24 mouse cellular contexts compared by ENCODE assay signal in genomic region chr17:15410861-15411260, GRCm38 (mm10). TPM values are rescaled to one million over a fixed set of nuclear protein-coding genes. Genes with fewer than 3 reads are reported as not detected.
DNase-seq lines count a peak whose midpoint lies in the region; ATAC-seq and TF ChIP-seq lines count a peak whose summit lies in the region.
"Had no signal": no experiment of that assay in that cellular context is flagged by ENCODE, and none has a peak within 500 bp of the region (broad histone marks: within the 10 kb centered on the region; RNA-seq: fewer than 3 reads in every experiment).

No protein-coding gene starts in this region.

- no peaks in the 10 kb centered on the region for H3K9me3 ChIP-seq in liver, postnatal 0 days (ENCODE audit: low read length)
- H3K9me3 ChIP-seq in liver, embryonic 11.5 days (ENCODE audit: control insufficient read depth, low read length), result no peaks in the 10 kb centered on the region
- H3K9me3 ChIP-seq: embryonic facial prominence, embryonic 10.5 days; embryonic facial prominence, embryonic 12.5 days; forebrain, embryonic 13.5 days; forebrain, embryonic 15.5 days; G1E had no signal

- H3K36me3 ChIP-seq in liver, postnatal 0 days (replicated peaks; ENCODE audit: insufficient read depth, low read length), result peaks cover 39% of the 10 kb centered on the region
- H3K36me3 ChIP-seq in liver, embryonic 11.5 days (ENCODE audit: control insufficient read depth, insufficient read depth, low read length), result peaks cover 11% of the 10 kb centered on the region; the same call in 1 of the 2 replicates

- no peak for TF ChIP-seq CTCF in liver, postnatal 0 days (IDR thresholded peaks at IDR 0.05; ENCODE audit: low read depth)

- no peak overlapping the region for H3K27ac ChIP-seq in liver, postnatal 0 days (ENCODE audit: low read depth)
- H3K27ac ChIP-seq in liver, embryonic 11.5 days (ENCODE audit: low read depth, low read length), result no peak overlapping the region
- H3K27ac ChIP-seq: embryonic facial prominence, embryonic 10.5 days; embryonic facial prominence, embryonic 12.5 days; forebrain, embryonic 13.5 days; forebrain, embryonic 15.5 days had no signal

- H3K27me3 ChIP-seq in liver, postnatal 0 days (ENCODE audit: insufficient read depth, low read length), result no peaks in the 10 kb centered on the region
- H3K27me3 ChIP-seq in liver, embryonic 11.5 days (replicated peaks; ENCODE audit: control insufficient read depth, insufficient read depth, low read length), result no peaks in the 10 kb centered on the region
- H3K27me3 ChIP-seq: CH12.LX; embryonic facial prominence, embryonic 12.5 days; forebrain, embryonic 13.5 days; forebrain, embryonic 15.5 days; Patski had no signal

- no peak for TF ChIP-seq EP300 in liver, postnatal 0 days (IDR thresholded peaks at IDR 0.05; ENCODE audit: low read depth)

- no peak overlapping the region for H3K9ac ChIP-seq in liver, postnatal 0 days (replicated peaks)
- no peak overlapping the region for H3K9ac ChIP-seq in liver, embryonic 11.5 days (ENCODE audit: low read depth, low read length)
- H3K9ac ChIP-seq: embryonic facial prominence, embryonic 12.5 days; forebrain, embryonic 13.5 days; forebrain, embryonic 15.5 days had no signal

- H3K4me1 ChIP-seq in liver, postnatal 0 days (ENCODE audit: insufficient read depth), result no peaks in the 10 kb centered on the region
- H3K4me1 ChIP-seq in liver, embryonic 11.5 days (replicated peaks; ENCODE audit: control insufficient read depth, insufficient read depth, low read length), result no peaks in the 10 kb centered on the region
- H3K4me1 ChIP-seq: embryonic facial prominence, embryonic 10.5 days; embryonic facial prominence, embryonic 12.5 days; forebrain, embryonic 13.5 days; forebrain, embryonic 15.5 days had no signal

- DNase-seq in heart, adult 11 months, result peak; percentile 72
- DNase-seq in heart, adult 8-10 months (ENCODE audit: low spot score), result no peak
- DNase-seq in liver, postnatal 0 days, result peak; percentile 8
- no peak for DNase-seq in liver, embryonic 11.5 days (ENCODE audit: low spot score)
- DNase-seq in testis, postnatal 10 days (ENCODE audit: low spot score), result peak; percentile 28
- DNase-seq in testis, postnatal 14 days (ENCODE audit: low spot score), result no peak
- DNase-seq: adrenal gland, adult 8-10 months; adrenal gland, postnatal 14 days; adrenal gland, postnatal 36 days; B cell, adult 2 months; cerebellum, adult 11-12 months; cerebellum, adult 2 months; cerebellum, adult 9-10 months; cerebellum, postnatal 10 days; cerebellum, postnatal 25 days had no signal

- 88% methylated on average over 1 of the region's 1 CpGs for WGBS in liver, postnatal 0 days (ENCODE audit: insufficient replicate concordance)
- WGBS in liver, embryonic 11.5 days, result 100% methylated on average over 1 of the region's 1 CpGs

- no peak overlapping the region for H3K4me3 ChIP-seq in liver, postnatal 0 days (ENCODE audit: low read depth, low read length)
- H3K4me3 ChIP-seq in liver, embryonic 11.5 days (ENCODE audit: low read depth, low read length), result no peak overlapping the region
- H3K4me3 ChIP-seq: embryonic facial prominence, embryonic 10.5 days; embryonic facial prominence, embryonic 12.5 days; forebrain, embryonic 13.5 days; forebrain, embryonic 15.5 days had no signal

- no peak for ATAC-seq in liver, postnatal 0 days
- no peak for ATAC-seq in liver, embryonic 11.5 days (replicated peaks; ENCODE audit: low FRiP score)
- ATAC-seq: activated CD4-positive, CD25-positive, alpha-beta regulatory T cell, adult 4 months; CD4-positive, CD25-positive, alpha-beta regulatory T cell, adult 4 months; forebrain, embryonic 13.5 days; forebrain, embryonic 15.5 days; Patski had no signal

- H3K4me2 ChIP-seq in liver, postnatal 0 days (ENCODE audit: low read depth, low read length), result no peak overlapping the region
- no peak overlapping the region for H3K4me2 ChIP-seq in liver, embryonic 11.5 days
- H3K4me2 ChIP-seq: embryonic facial prominence, embryonic 12.5 days; forebrain, embryonic 13.5 days; forebrain, embryonic 15.5 days had no signal

RNA-seq across cellular contexts. Expression of gene Fam120b, which starts 14.9 kb away (rescaled TPM):
- 10 to 100 TPM; 11.2 to 14.7 (median 14.2) TPM for total RNA-seq in heart, adult 8-10 months (2022)
- 5.0 and 5.2 TPM in 2 replicates for polyA plus RNA-seq in liver, postnatal 0 days (2015; fragmentation: Nextera tagmentation; extraction: Ambion mirVana)
- polyA plus RNA-seq in liver, embryonic 11.5 days (2014; fragmentation: Nextera tagmentation; extraction: Ambion mirVana), result 13.0 and 15.3 TPM in 2 replicates

RNA-seq across cellular contexts. Expression of gene Dll1, which starts 34.2 kb away (rescaled TPM):
- total RNA-seq in heart, adult 8-10 months (2022), result 1 to 10 TPM; 3.7 to 7.3 (median 5.7) TPM
- 1.9 and 2.6 TPM in 2 replicates for polyA plus RNA-seq in liver, postnatal 0 days (2015; fragmentation: Nextera tagmentation; extraction: Ambion mirVana)
- polyA plus RNA-seq in liver, embryonic 11.5 days (2014; fragmentation: Nextera tagmentation; extraction: Ambion mirVana), result 2.2 and 2.3 TPM in 2 replicates
- total RNA-seq: G1E had no signal
- polyA plus RNA-seq: G1E had no signal

Comparison
In these comparisons a context has a peak if more than half of its experiments do, and no peak if none do; other contexts are left out.
1. DNase-seq: peak in heart, adult 11 months (single experiment), liver, postnatal 0 days (single experiment) and testis, postnatal 10 days (single experiment); none in heart, adult 8-10 months (single experiment), liver, embryonic 11.5 days (single experiment) and testis, postnatal 14 days (single experiment).